Mouse (Mus musculus) left cerebral cortex, adult 8-10 months (tissue): Measurements from ENCODE around the gene Arl6ip4. TPM values are rescaled to one million over a fixed set of nuclear protein-coding genes. Genes with fewer than 3 reads are reported as not detected.

Source experiments
- DNase-seq, 2 experiments: peaks; one replicate each; pipeline ENCODE4 v3.0.0; 2022; ENCODE audit warnings: low spot score in 2 of 2
- total RNA-seq, 4 experiments: library from RNA; stranded (reverse); gene quantifications; 2 replicates each; pipeline ENCODE4 v1.2.4; 2022

The Arl6ip4 gene
- total RNA-seq, result 10 to 100 TPM; 58.5 to 70.6 (median 61.2) TPM

- DNase-seq, result peak in 1 of 2 experiments; percentile 74
Measured at GRCm38 (mm10) chr5:124115990-124116845, at the start of gene Arl6ip4. Gene Arl6ip4 (plus strand): TSS chr5:124116089.

- DNase-seq, result no peak
Measured at GRCm38 (mm10) chr5:124069657-124070056, 46.2 kb upstream of the Arl6ip4 start.

GRCm38 (mm10) chr5:124073682-124074081, 42.2 kb upstream of the Arl6ip4 start:
- DNase-seq, result no peak

GRCm38 (mm10) chr5:124074845-124075307, 41.0 kb upstream of the Arl6ip4 start:
- no peak for DNase-seq

GRCm38 (mm10) chr5:124075716-124076115, 40.2 kb upstream of the Arl6ip4 start:
- no peak for DNase-seq

GRCm38 (mm10) chr5:124076559-124076958, 39.3 kb upstream of the Arl6ip4 start:
- no peak for DNase-seq

GRCm38 (mm10) chr5:124077241-124077640, 38.6 kb upstream of the Arl6ip4 start:
- DNase-seq, result no peak

GRCm38 (mm10) chr5:124077856-124078460, 37.9 kb upstream of the Arl6ip4 start:
- no peak for DNase-seq

GRCm38 (mm10) chr5:124078794-124079416, 37.0 kb upstream of the Arl6ip4 start:
- peak in 1 of 2 experiments; percentile 75 for DNase-seq

GRCm38 (mm10) chr5:124079880-124080279, 36.0 kb upstream of the Arl6ip4 start:
- DNase-seq, result no peak

GRCm38 (mm10) chr5:124082447-124082846, 33.4 kb upstream of the Arl6ip4 start:
- no peak for DNase-seq

GRCm38 (mm10) chr5:124082941-124083688, 32.8 kb upstream of the Arl6ip4 start:
- DNase-seq, result no peak

- DNase-seq, result no peak
Measured at GRCm38 (mm10) chr5:124083850-124084587, 31.9 kb upstream of the Arl6ip4 start.

GRCm38 (mm10) chr5:124084588-124085173, 31.2 kb upstream of the Arl6ip4 start:
- DNase-seq, result peak in 1 of 2 experiments; percentile 69

GRCm38 (mm10) chr5:124085513-124085912, 30.4 kb upstream of the Arl6ip4 start:
- DNase-seq, result no peak

GRCm38 (mm10) chr5:124086876-124087275, 29.0 kb upstream of the Arl6ip4 start:
- no peak for DNase-seq

GRCm38 (mm10) chr5:124089868-124090267, 26.0 kb upstream of the Arl6ip4 start:
- no peak for DNase-seq

- no peak for DNase-seq
Measured at GRCm38 (mm10) chr5:124091951-124092406, 23.9 kb upstream of the Arl6ip4 start.

- DNase-seq, result peak; percentile 75 to 88
Measured at GRCm38 (mm10) chr5:124093120-124093794, 22.6 kb upstream of the Arl6ip4 start.
